Mouse (Mus musculus): ENCODE measurements around the gene Stab2.

The Stab2 gene

GRCm38 (mm10) chr10:86990666-86991065 is 17.2 kb downstream of the Stab2 start:
- DNase-seq (ENCODE audit: low spot score): no peak

GRCm38 (mm10) chr10:86989838-86990237 is 18.0 kb downstream of the Stab2 start:
- DNase-seq (ENCODE audit: low spot score): no peak

GRCm38 (mm10) chr10:86976001-86976726 is 31.7 kb downstream of the Stab2 start:
- DNase-seq (ENCODE audit: low spot score): no peak

- DNase-seq (ENCODE audit: low spot score): no peak
Observed at GRCm38 (mm10) chr10:86973276-86973675, 34.5 kb downstream of the Stab2 start.

- DNase-seq (ENCODE audit: low spot score): no peak
Observed at GRCm38 (mm10) chr10:86972503-86972826, 35.4 kb downstream of the Stab2 start.

- DNase-seq (ENCODE audit: low spot score): peak; percentile 52
Observed at GRCm38 (mm10) chr10:86971680-86972502, 35.9 kb downstream of the Stab2 start.

GRCm38 (mm10) chr10:86969346-86969745 is 38.5 kb downstream of the Stab2 start:
- peak; percentile 63 for DNase-seq (ENCODE audit: low spot score)

GRCm38 (mm10) chr10:86961542-86962466 is 46.0 kb downstream of the Stab2 start:
- no peak for DNase-seq (ENCODE audit: low spot score)

GRCm38 (mm10) chr10:86955299-86955698 is 52.5 kb downstream of the Stab2 start:
- DNase-seq (ENCODE audit: low spot score): no peak

- DNase-seq (ENCODE audit: low spot score): no peak
Observed at GRCm38 (mm10) chr10:86952696-86953095, 55.1 kb downstream of the Stab2 start.

GRCm38 (mm10) chr10:86950806-86951205 is 57.0 kb downstream of the Stab2 start:
- no peak for DNase-seq (ENCODE audit: low spot score)

- no peak for DNase-seq (ENCODE audit: low spot score)
Observed at GRCm38 (mm10) chr10:86949886-86950285, 57.9 kb downstream of the Stab2 start.

GRCm38 (mm10) chr10:86947541-86947940 is 60.3 kb downstream of the Stab2 start:
- DNase-seq (ENCODE audit: low spot score): no peak

- no peak for DNase-seq (ENCODE audit: low spot score)
Observed at GRCm38 (mm10) chr10:86940591-86940990, 67.2 kb downstream of the Stab2 start.

- no peak for DNase-seq (ENCODE audit: low spot score)
Observed at GRCm38 (mm10) chr10:86934376-86934775, 73.4 kb downstream of the Stab2 start.

GRCm38 (mm10) chr10:86933906-86934305 is 73.9 kb downstream of the Stab2 start:
- DNase-seq (ENCODE audit: low spot score): no peak

GRCm38 (mm10) chr10:86933180-86933695 is 74.6 kb downstream of the Stab2 start:
- DNase-seq (ENCODE audit: low spot score): no peak

- no peak for DNase-seq (ENCODE audit: low spot score)
Observed at GRCm38 (mm10) chr10:86923602-86924001, 84.2 kb downstream of the Stab2 start.

GRCm38 (mm10) chr10:86915595-86915994 is 92.2 kb downstream of the Stab2 start:
- DNase-seq (ENCODE audit: low spot score): no peak

- no peak for DNase-seq (ENCODE audit: low spot score)
Observed at GRCm38 (mm10) chr10:86908562-86908961, 99.3 kb downstream of the Stab2 start.

- peak; percentile 57 for DNase-seq (ENCODE audit: low spot score)
Observed at GRCm38 (mm10) chr10:86907043-86907442, 100.8 kb downstream of the Stab2 start.

- DNase-seq (ENCODE audit: low spot score): no peak
Observed at GRCm38 (mm10) chr10:86895531-86895930, 112.3 kb downstream of the Stab2 start.
